ENCODE assay signal across 8 mouse cellular contexts in genomic region chr8:84197141-84197921, GRCm38 (mm10). TPM values are rescaled to one million over a fixed set of nuclear protein-coding genes. Genes with fewer than 3 reads are reported as not detected.
DNase-seq lines count a peak whose midpoint lies in the region.

No protein-coding gene starts in this region.

- peak; percentile 73 to 87 for DNase-seq in CD8-positive naive resting alpha-beta T cell, adult 2 months (ENCODE audit: low read depth in 2 of 2, low spot score in 2 of 2)
- DNase-seq in adrenal gland, postnatal 25 days, result peak; percentile 78
- peak; percentile 99 for DNase-seq in forelimb bud, embryonic 11.5 days (ENCODE audit: low read depth, low spot score)
- peak; percentile 93 for DNase-seq in heart, postnatal 4 days
- DNase-seq in layer of hippocampus, adult 9-11 months, result peak; percentile 58
- peak; percentile 97 for DNase-seq in lung, postnatal 10 days
- peak; percentile 83 for DNase-seq in ovary, adult 18-20 months (ENCODE audit: low spot score)
- peak; percentile 88 for DNase-seq in thymus, postnatal 25 days

RNA-seq across cellular contexts. Expression of gene Nanos3, which starts 12.3 kb away (rescaled TPM):
- total RNA-seq in adrenal gland, postnatal 25 days (2021), result 1.3 TPM in 1 of 2 replicates, not detected in the other
- total RNA-seq in heart, postnatal 4 days (2021), result 1 to 10 TPM; 3.6 to 4.3 TPM

RNA-seq across cellular contexts. Expression of gene Zswim4, which starts 39.5 kb away (rescaled TPM):
- total RNA-seq in adrenal gland, postnatal 25 days (2021), result 41.3 and 44.1 TPM in 2 replicates
- total RNA-seq in heart, postnatal 4 days (2021), result 10 to 100 TPM; 12.8 to 13.8 TPM

RNA-seq across cellular contexts. Expression of gene 4930432K21Rik, which starts 49.5 kb away (rescaled TPM):
- total RNA-seq in adrenal gland, postnatal 25 days (2021), result 0.73 and 1.4 TPM in 2 replicates
- under 1 TPM; 0.38 to 0.60 TPM for total RNA-seq in heart, postnatal 4 days (2021)

RNA-seq across cellular contexts. Expression of gene Cc2d1a, which starts 49.6 kb away (rescaled TPM):
- 31.4 and 34.9 TPM in 2 replicates for total RNA-seq in adrenal gland, postnatal 25 days (2021)
- 10 to 100 TPM; 12.6 to 15.6 TPM for total RNA-seq in heart, postnatal 4 days (2021)

RNA-seq across cellular contexts. Expression of gene D8Ertd738e, which starts 52.2 kb away (rescaled TPM):
- total RNA-seq in adrenal gland, postnatal 25 days (2021), result 261 and 266 TPM in 2 replicates
- 100 to 1,000 TPM; 218 to 233 TPM for total RNA-seq in heart, postnatal 4 days (2021)

Comparison
In these comparisons a context has a peak if more than half of its experiments do, and no peak if none do; other contexts are left out.
1. Peak in every context shown above with its lines: DNase-seq.